Mouse (Mus musculus): ENCODE measurements at regions not wholly inside any gene's neighbourhood (a gene's known extent, or its start where the extent isn't known, plus 50 kb on each side); places are given as distances from the start of the nearest gene placed in this dataset.

DNA sequence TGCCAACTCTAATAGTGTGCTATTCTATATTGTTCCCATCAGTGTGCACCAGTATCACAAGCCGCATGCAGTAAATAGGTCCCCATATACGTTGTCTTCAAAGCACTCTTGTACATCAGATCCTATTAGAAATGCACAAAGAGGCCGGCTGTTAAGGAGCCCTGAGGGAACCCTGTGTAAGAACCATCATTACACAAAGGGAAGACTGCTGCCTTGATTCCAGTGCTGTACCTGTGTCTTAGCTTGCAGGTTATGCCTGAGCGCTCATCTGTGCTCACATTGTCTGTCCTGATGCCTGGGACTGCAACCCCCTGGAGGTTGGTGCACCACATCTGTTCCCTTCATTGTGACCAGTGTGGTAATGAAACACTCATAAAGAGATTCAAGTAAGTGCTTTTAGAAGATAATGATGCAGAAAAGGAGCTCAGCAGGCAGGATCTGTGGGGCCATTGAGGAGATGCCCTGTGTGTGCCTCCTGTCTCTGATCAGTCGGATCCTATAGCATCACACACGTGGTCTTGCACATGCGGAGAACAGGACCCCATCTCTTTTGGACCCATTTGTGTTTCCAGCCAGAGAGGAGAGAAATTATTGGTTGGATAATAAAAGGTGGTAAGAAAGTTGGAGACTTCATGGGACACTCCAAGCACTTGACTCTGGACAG lies 225.8 kb upstream of the Gm10192 start:
- no peak for TF ChIP-seq EP300 (IDR thresholded peaks at IDR 0.05; ENCODE audit: insufficient read depth, low read depth, low read length)
- no peak for TF ChIP-seq CTCF (IDR thresholded peaks at IDR 0.05)

All from heart, adult 2 months (tissue).